Mouse (Mus musculus): ENCODE results near the gene Foxk1.

- 0 out of 2 replicates have a peak, but pooled peaks have one; percentile 0 for TF ChIP-seq CTCF (IDR thresholded peaks at IDR 0.05; ENCODE audit: low read depth, low read length)
- peak; percentile 37; the same call in 1 of the 2 replicates for TF ChIP-seq POLR2A (IDR thresholded peaks at IDR 0.05; ENCODE audit: extremely low read depth, insufficient read depth, low read length)
Measured at GRCm38 (mm10) chr5:142440451-142441147, 39.3 kb downstream of the Foxk1 start.

All from liver, adult 2 months (tissue).